Mouse (Mus musculus) limb, embryonic 14.5 days (tissue): ENCODE data around the gene Ppp6r2. TPM values are rescaled to one million over a fixed set of nuclear protein-coding genes. Genes with fewer than 3 reads are reported as not detected.

Source experiments
- ATAC-seq: fragments of 200-750 bp; cut with Nextera tagmentation; 2 replicates; pipeline ENCODE4 v1.8.0; 2017; ENCODE audit warnings: low read depth, moderate number of reproducible peaks, moderate TSS enrichment; ENCODE audit not compliant: low FRiP score
- DNase-seq: peaks from one replicate; pipeline ENCODE4 v3.0.0-alpha.2; 2015; ENCODE audit warnings: low spot score
- H3K27ac ChIP-seq: fragments of 300-500 bp; sonication (generic); replicated peaks from 2 replicates; pipeline ENCODE4 v1.5.1; 2014; ENCODE audit warnings: low read depth, mild to moderate bottlenecking, low read length, moderate library complexity, mixed read lengths
- H3K27me3 ChIP-seq: fragments of 300-500 bp; sonication (generic); 2 replicates; pipeline ENCODE4 v1.6.1; 2014; ENCODE audit warnings: low read length, mixed read lengths; ENCODE audit not compliant: control insufficient read depth, insufficient read depth
- H3K36me3 ChIP-seq: fragments of 300-500 bp; sonication (generic); 2 replicates; pipeline ENCODE4 v1.6.1; 2014; ENCODE audit warnings: mild to moderate bottlenecking, low read length, moderate library complexity, mixed read lengths; ENCODE audit not compliant: control insufficient read depth, insufficient read depth
- H3K4me1 ChIP-seq: fragments of 300-500 bp; sonication (generic); 2 replicates; pipeline ENCODE4 v1.6.1; 2014; ENCODE audit warnings: antibody characterized with exemption, low read length, mixed read lengths; ENCODE audit not compliant: control insufficient read depth, insufficient read depth
- H3K4me2 ChIP-seq: fragments of 300-500 bp; sonication (generic); replicated peaks from 2 replicates; pipeline ENCODE4 v1.6.1; 2014; ENCODE audit warnings: low read depth, mild to moderate bottlenecking, low read length, moderate library complexity; ENCODE audit not compliant: severe bottlenecking
- H3K4me3 ChIP-seq: fragments of 300-500 bp; sonication (generic); replicated peaks from 2 replicates; pipeline ENCODE4 v1.5.1; 2014; ENCODE audit warnings: low read length
- H3K9ac ChIP-seq: fragments of 300-500 bp; sonication (generic); 2 replicates; pipeline ENCODE4 v1.6.1; 2014; ENCODE audit warnings: mild to moderate bottlenecking, low read depth, low read length, moderate library complexity; ENCODE audit not compliant: severe bottlenecking
- H3K9me3 ChIP-seq: fragments of 300-500 bp; sonication (generic); 2 replicates; pipeline ENCODE4 v1.6.1; 2016; ENCODE audit warnings: low read length; ENCODE audit not compliant: control insufficient read depth
- POLR2A ChIP-seq: fragments of 200-500 bp; IDR thresholded peaks from 2 replicates; pipeline ENCODE4 v1.8.0; 2012; ENCODE audit warnings: inconsistent platforms, mild to moderate bottlenecking, moderate library complexity, borderline replicate concordance; ENCODE audit not compliant: insufficient read depth, insufficient read length; ENCODE audit errors: extremely low read depth
- WGBS: fragments of 180-500 bp; shearing (Covaris S2); extraction: QIAGEN DNeasy Blood & Tissue Kit; methylation state at CpG from one replicate; pipeline ENCODE4 v1.1.7; 2014; 5-methylcytosine and 5-hydroxymethylcytosine counted together
- polyA plus RNA-seq, 2 experiments: library from polyadenylated mRNA; depleted of rRNA in 1 of 2; stranded (reverse) in 1 of 2; unstranded in 1 of 2; fragments of >200 nt; fragmentation: Nextera tagmentation in 1 of 2; extraction: Ambion mirVana in 1 of 2; gene quantifications; 2 replicates each; pipeline versions ENCODE4 v1.2.1 to v1.2.3; 2012 to 2014

The Ppp6r2 gene
- polyA plus RNA-seq, 2 experiments: 28.3 to 71.5 TPM

DNA sequence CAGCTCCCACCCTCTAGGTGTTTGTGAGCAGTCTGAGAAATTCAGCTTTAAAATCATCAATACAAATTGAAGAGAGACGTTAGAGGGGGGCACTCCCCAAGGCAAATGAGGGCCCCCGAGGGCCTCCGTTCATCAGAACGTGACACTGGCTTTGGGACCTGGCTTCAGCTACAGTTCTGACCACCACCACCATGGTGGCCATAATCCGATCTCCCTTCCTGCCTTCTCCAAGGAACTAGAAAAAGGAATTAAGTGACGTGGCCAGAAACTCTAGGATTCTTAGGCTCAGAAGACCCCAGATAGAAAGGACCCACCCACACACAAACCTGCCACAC, 31.8 kb upstream of the Ppp6r2 start:
- Histone ChIP-seq H3K9me3 (no peaks in the 10 kb centered on the region), H3K4me3 (peak overlapping the region; percentile 67), H3K27me3 (no peaks in the 10 kb centered on the region), H3K36me3 (no peaks in the 10 kb centered on the region), H3K4me1 (peaks cover 55% of the 10 kb centered on the region), H3K4me2 (peak overlapping the region; percentile 75), H3K9ac (peak overlapping the region; percentile 78), H3K27ac (peak overlapping the region; percentile 90)
- ATAC-seq (no peak), DNase-seq (no peak)
- 2% methylated on average over 6 of the region's 6 CpGs for WGBS
- no peak for TF ChIP-seq POLR2A

GRCm38 (mm10) chr15:89180081-89180541, 31.2 kb upstream of the Ppp6r2 start:
- peak overlapping the region; percentile 75 for H3K4me2 ChIP-seq
- H3K27ac ChIP-seq: peak overlapping the region; percentile 90
- peak overlapping the region; percentile 67 for H3K4me3 ChIP-seq
- no peaks in the 10 kb centered on the region for H3K9me3 ChIP-seq
- TF ChIP-seq POLR2A: no peak
- ATAC-seq: no peak
- no peaks in the 10 kb centered on the region for H3K36me3 ChIP-seq
- H3K27me3 ChIP-seq: no peaks in the 10 kb centered on the region
- H3K9ac ChIP-seq: peak overlapping the region; percentile 78
- H3K4me1 ChIP-seq: peaks cover 50% of the 10 kb centered on the region
- no peak for DNase-seq
- WGBS: under 1% methylated on average over 26 of the region's 26 CpGs

- DNase-seq: peak; percentile 88
- H3K36me3 ChIP-seq: no peaks in the 10 kb centered on the region
- H3K27me3 ChIP-seq: no peaks in the 10 kb centered on the region
- peak within 1 kb of the TSS; percentile 75 for H3K4me2 ChIP-seq
- H3K9me3 ChIP-seq: no peaks in the 10 kb centered on the region
- peak; percentile 83; the same call in 1 of the 2 replicates for TF ChIP-seq POLR2A
- peak within 1 kb of the TSS; percentile 90 for H3K27ac ChIP-seq
- WGBS: under 1% methylated on average over 35 of the region's 72 CpGs
- H3K9ac ChIP-seq: peak within 1 kb of the TSS; percentile 78
- H3K4me1 ChIP-seq: peaks cover 44% of the 10 kb centered on the region
- ATAC-seq: peak; percentile 92
- H3K4me3 ChIP-seq: peak within 1 kb of the TSS; percentile 67
Measured at GRCm38 (mm10) chr15:89180571-89181229, 30.7 kb upstream of the Ppp6r2 start, which contains the start of gene Plxnb2. Plxnb2 (minus strand) TSS chr15:89180788.

DNA sequence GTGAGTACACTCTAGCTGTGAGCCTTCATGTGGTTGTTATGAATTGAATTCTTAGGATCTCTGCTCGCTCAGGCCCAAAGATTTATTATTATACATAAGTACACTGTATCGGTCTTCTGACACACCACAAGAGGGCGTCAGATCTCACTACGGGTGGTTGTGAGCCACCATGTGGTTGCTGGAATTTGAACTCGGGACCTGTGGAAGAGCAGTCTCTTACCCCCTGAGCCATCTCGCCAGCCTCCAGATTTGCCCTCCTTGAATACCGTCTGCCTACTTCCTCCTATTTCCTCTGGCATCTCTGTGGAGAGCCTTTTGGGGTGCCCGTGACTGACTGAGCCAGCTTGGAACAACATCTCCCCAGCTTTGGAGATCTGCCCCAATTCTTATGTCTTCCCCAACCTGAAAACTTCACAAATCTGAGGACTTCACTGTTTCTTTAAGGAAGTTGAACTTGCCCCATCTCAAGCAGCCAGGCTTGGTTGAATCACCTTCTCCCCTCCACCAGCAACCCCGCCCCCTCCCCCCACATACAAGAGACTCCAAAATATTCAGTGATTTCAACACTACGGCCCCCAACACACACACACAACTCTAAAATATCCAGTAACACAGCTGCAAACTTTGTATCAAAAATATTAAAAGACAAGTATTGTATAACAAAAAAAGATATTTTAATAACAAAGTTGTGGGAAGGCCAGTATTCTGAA, 29.6 kb upstream of the Ppp6r2 start:
- H3K27me3 ChIP-seq: no peaks in the 10 kb centered on the region
- 71% methylated on average over 10 of the region's 10 CpGs for WGBS
- H3K27ac ChIP-seq: 0 out of 2 replicates have a peak overlapping the region, but pooled peaks have one; percentile 90
- peak overlapping the region; percentile 78; the same call in 1 of the 2 replicates for H3K9ac ChIP-seq
- H3K4me1 ChIP-seq: peaks cover 34% of the 10 kb centered on the region
- peaks cover 2% of the 10 kb centered on the region; the same call in 1 of the 2 replicates for H3K36me3 ChIP-seq
- no peak for TF ChIP-seq POLR2A
- no peaks in the 10 kb centered on the region for H3K9me3 ChIP-seq
- H3K4me2 ChIP-seq: peak overlapping the region; percentile 75
- peak overlapping the region; percentile 67 for H3K4me3 ChIP-seq
- DNase-seq (no peak), ATAC-seq (no peak)

- no peak overlapping the region for H3K9ac ChIP-seq
- H3K4me2 ChIP-seq: no peak overlapping the region
- WGBS: 35% methylated on average over 6 of the region's 6 CpGs
Measured at GRCm38 (mm10) chr15:89182328-89182741, 29.0 kb upstream of the Ppp6r2 start.

More at GRCm38 (mm10) chr15:89182328-89182741, 29.0 kb upstream of the Ppp6r2 start:
- H3K9me3 ChIP-seq: no peaks in the 10 kb centered on the region
- TF ChIP-seq POLR2A: no peak
- H3K27me3 ChIP-seq: no peaks in the 10 kb centered on the region
- DNase-seq: no peak
- no peak overlapping the region for H3K27ac ChIP-seq
- H3K4me3 ChIP-seq: no peak overlapping the region
- H3K36me3 ChIP-seq: peaks cover 7% of the 10 kb centered on the region; the same call in 1 of the 2 replicates
- no peak for ATAC-seq
- peaks cover 27% of the 10 kb centered on the region for H3K4me1 ChIP-seq
